ENCODE assay signal across 8 mouse cellular contexts in the genomic region with DNA sequence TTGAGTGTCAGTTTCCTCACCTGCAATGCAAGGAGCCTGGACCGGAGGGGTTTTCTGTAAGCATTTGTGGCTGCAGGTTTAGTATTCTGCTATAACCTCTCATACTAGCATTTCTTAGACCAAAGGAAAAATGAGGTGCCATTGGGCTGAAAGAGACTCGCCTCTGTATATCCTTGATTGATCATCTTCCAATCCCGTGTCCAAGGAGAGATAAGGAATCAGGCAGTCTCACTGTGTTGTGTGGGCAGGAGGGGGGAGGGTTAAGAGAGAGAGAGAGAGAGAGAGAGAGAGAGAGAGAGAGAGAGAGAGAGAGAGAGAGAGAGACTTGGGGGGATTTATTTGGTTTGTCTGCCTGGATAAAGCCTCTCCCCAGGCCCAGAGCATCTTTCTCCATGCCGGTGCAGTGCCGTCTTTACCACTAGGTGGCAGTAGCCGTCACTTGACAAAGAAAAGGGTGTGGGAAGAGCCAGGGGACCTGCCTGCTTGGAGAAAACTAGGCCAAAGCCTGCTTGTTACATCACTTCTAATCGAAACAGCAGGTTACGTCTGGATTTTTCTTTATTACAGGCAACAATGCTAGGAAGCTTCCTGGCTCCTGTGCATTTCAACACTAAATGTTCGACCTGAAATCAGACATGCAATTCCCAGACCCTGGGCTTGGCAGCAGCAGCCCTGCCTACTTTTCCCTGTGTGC. TPM values are rescaled to one million over a fixed set of nuclear protein-coding genes. Genes with fewer than 3 reads are reported as not detected.
DNase-seq lines count a peak whose midpoint lies in the region; ATAC-seq lines count a peak whose summit lies in the region.

No protein-coding gene starts in this region.

- no peaks in the 10 kb centered on the region for H3K9me3 ChIP-seq in hindbrain, embryonic 10.5 days

- H3K27me3 ChIP-seq in hindbrain, embryonic 10.5 days (ENCODE audit: insufficient read depth, poor library complexity, severe bottlenecking) = no peaks in the 10 kb centered on the region

- H3K27ac ChIP-seq in hindbrain, embryonic 10.5 days = peak overlapping the region; percentile 66; the same call in 1 of the 2 replicates

- DNase-seq in R1 (ENCODE audit: low read depth, low spot score) = peak; percentile 91
- DNase-seq in cerebellum, adult 18-20 months = peak; percentile 92 to 93
- DNase-seq in frontal cortex, adult 2 months (ENCODE audit: extremely low spot score in 1 of 2, low spot score in 1 of 2) = peak; percentile 83 to 98
- DNase-seq in hindbrain, embryonic 10.5 days (ENCODE audit: low spot score) = peak; percentile 86
- DNase-seq in layer of hippocampus, postnatal 14 days (ENCODE audit: low spot score in 2 of 2) = peak; percentile 92 to 93
- peak; percentile 93 for DNase-seq in right cerebral cortex, postnatal 4 days

- peak; percentile 57; the same call in 1 of the 2 replicates for ATAC-seq in megakaryocyte, adult 5-6 weeks (ENCODE audit: poor library complexity, severe bottlenecking)
- no peak for ATAC-seq in inflammation-experienced regulatory T-cells, adult 6 months

- WGBS in hindbrain, embryonic 10.5 days = 37% methylated on average over 9 of the region's 9 CpGs

- H3K4me3 ChIP-seq in hindbrain, embryonic 10.5 days = no peak overlapping the region

- H3K36me3 ChIP-seq in hindbrain, embryonic 10.5 days = no peaks in the 10 kb centered on the region

- no peaks in the 10 kb centered on the region for H3K4me1 ChIP-seq in hindbrain, embryonic 10.5 days (replicated peaks)

RNA-seq across cellular contexts. Expression of gene Ces5a, which starts 56.1 kb away (rescaled TPM):
- 1.9 and 3.1 TPM in 2 replicates for polyA plus RNA-seq in frontal cortex, adult 2 months (2012; rRNA removed)
- 0.12 and 0.21 TPM in 2 replicates for polyA plus RNA-seq in hindbrain, embryonic 10.5 days (2016; fragmentation: Nextera tagmentation; extraction: Ambion mirVana)
- total RNA-seq in layer of hippocampus, postnatal 14 days (2021) = 1 to 10 TPM in 1 of 2 experiments, under 1 TPM in 1; 0.86 to 1.7 TPM
- not detected in 2 replicates for total RNA-seq in megakaryocyte, adult 5-6 weeks (2015)
- not detected in 2 replicates for total RNA-seq in megakaryocyte, adult 5-6 weeks (2017)
- under 1 TPM in 1 of 3 experiments, not detected in 2; 0.35 TPM for polyA plus RNA-seq in inflammation-experienced regulatory T-cells, adult 6 months (2017; shearing (Covaris generic))
